Mouse (Mus musculus): ENCODE results near the gene Glipr1.

Gene Glipr1

GRCm38 (mm10) chr10:111960459-111960858 lies 42.0 kb downstream of the Glipr1 start:
- in situ Hi-C loops (cut with MboI) = no loop called here

- in situ Hi-C loops (cut with MboI) = no loop called here
These were observed 43.1 kb downstream of the Glipr1 start for GRCm38 (mm10) chr10:111959353-111959752.

GRCm38 (mm10) chr10:111958046-111958421 lies 44.4 kb downstream of the Glipr1 start:
- in situ Hi-C loops (cut with MboI) = no loop called here

- in situ Hi-C loops (cut with MboI) = no loop called here
These were observed 45.0 kb downstream of the Glipr1 start for GRCm38 (mm10) chr10:111957271-111958045.

- in situ Hi-C loops (cut with MboI) = no loop called here
These were observed 46.6 kb downstream of the Glipr1 start for GRCm38 (mm10) chr10:111955836-111956235.

- in situ Hi-C loops (cut with MboI) = no loop called here
These were observed 53.4 kb downstream of the Glipr1 start for GRCm38 (mm10) chr10:111949008-111949407.

- in situ Hi-C loops (cut with MboI) = no loop called here
These were observed 54.4 kb downstream of the Glipr1 start for GRCm38 (mm10) chr10:111948041-111948440.

GRCm38 (mm10) chr10:111945563-111945962 lies 56.9 kb downstream of the Glipr1 start:
- in situ Hi-C loops (cut with MboI) = no loop called here

- in situ Hi-C loops (cut with MboI) = no loop called here
These were observed 59.4 kb downstream of the Glipr1 start for GRCm38 (mm10) chr10:111943026-111943425.

GRCm38 (mm10) chr10:111937146-111937534 lies 65.3 kb downstream of the Glipr1 start:
- in situ Hi-C loops (cut with MboI) = no loop called here

GRCm38 (mm10) chr10:111936491-111937145 lies 65.8 kb downstream of the Glipr1 start:
- in situ Hi-C loops (cut with MboI) = no loop called here

GRCm38 (mm10) chr10:111936021-111936420 lies 66.4 kb downstream of the Glipr1 start:
- in situ Hi-C loops (cut with MboI) = no loop called here

Measured in mature B cell (primary cell).